ENCODE assay signal across 23 mouse cellular contexts in the genomic region with DNA sequence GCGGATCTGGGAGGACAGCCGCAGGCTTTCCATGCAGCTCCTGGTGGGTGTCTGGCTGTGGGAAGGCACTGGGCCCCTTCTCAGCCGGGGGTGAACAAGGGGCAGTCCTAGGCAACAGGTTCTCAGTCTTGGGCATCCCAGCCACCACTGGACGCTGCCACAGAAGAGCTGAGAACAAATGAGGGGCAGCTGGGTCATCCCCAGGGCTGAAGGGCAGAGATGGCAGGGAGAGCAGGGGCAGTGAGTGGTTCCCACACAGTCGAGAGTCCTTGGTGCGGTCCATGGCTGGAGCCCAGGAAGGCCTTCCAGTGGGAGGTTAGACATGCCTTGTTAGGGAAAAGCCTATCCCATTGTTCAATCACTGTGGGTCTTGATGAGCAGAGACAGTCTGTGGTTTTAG.
DNase-seq lines count a peak whose midpoint lies in the region; ATAC-seq and TF ChIP-seq lines count a peak whose summit lies in the region.
"Had no signal": no experiment of that assay in that cellular context is flagged by ENCODE, and none has a peak within 500 bp of the region (broad histone marks: within the 10 kb centered on the region; RNA-seq: fewer than 3 reads in every experiment).

No protein-coding gene starts in this region.

- peak overlapping the region; percentile 22; the same call in 1 of the 2 replicates for H3K27ac ChIP-seq in intestine, embryonic 14.5 days (ENCODE audit: low read depth)
- H3K27ac ChIP-seq in intestine, embryonic 15.5 days, result no peak overlapping the region
- peak overlapping the region; percentile 72 for H3K27ac ChIP-seq in cortical plate, adult 2 months (ENCODE audit: insufficient read depth, low read length)
- H3K27ac ChIP-seq in forebrain, embryonic 15.5 days (replicated peaks), result no peak overlapping the region
- H3K27ac ChIP-seq: forebrain, embryonic 12.5 days; heart, embryonic 15.5 days; liver, embryonic 14.5 days; midbrain, embryonic 13.5 days had no signal

- no peak for TF ChIP-seq POLR2A in cortical plate, adult 2 months (IDR thresholded peaks at IDR 0.05; ENCODE audit: extremely low read depth, insufficient read depth, low read length)

- H3K9me3 ChIP-seq in intestine, embryonic 14.5 days (ENCODE audit: control insufficient read depth, low read length), result no peaks in the 10 kb centered on the region
- no peaks in the 10 kb centered on the region for H3K9me3 ChIP-seq in intestine, embryonic 15.5 days
- H3K9me3 ChIP-seq in forebrain, embryonic 15.5 days, result no peaks in the 10 kb centered on the region
- H3K9me3 ChIP-seq: forebrain, embryonic 12.5 days; heart, embryonic 15.5 days; midbrain, embryonic 13.5 days had no signal

- no peak overlapping the region for H3K9ac ChIP-seq in intestine, embryonic 14.5 days (ENCODE audit: low read length)
- no peak overlapping the region for H3K9ac ChIP-seq in intestine, embryonic 15.5 days
- H3K9ac ChIP-seq in forebrain, embryonic 15.5 days (replicated peaks), result no peak overlapping the region
- H3K9ac ChIP-seq: forebrain, embryonic 12.5 days; heart, embryonic 15.5 days; liver, embryonic 14.5 days; lung, embryonic 14.5 days; midbrain, embryonic 13.5 days had no signal

- no peak for DNase-seq in intestine, embryonic 14.5 days (ENCODE audit: low spot score)
- peak; percentile 31 for DNase-seq in right cerebral cortex, postnatal 25 days
- DNase-seq in right cerebral cortex, postnatal 10 days (ENCODE audit: low spot score in 2 of 2), result no peak
- no peak for DNase-seq in B cell, adult 2 months
- DNase-seq: cerebellum, adult 11 months; cerebellum, adult 9-11 months; heart, postnatal 4 days; kidney, postnatal 14 days; lung, embryonic 14.5 days; lung, postnatal 36 days; thymus, postnatal 14 days had no signal

- H3K36me3 ChIP-seq in intestine, embryonic 14.5 days (ENCODE audit: control insufficient read depth, insufficient read depth, low read length), result no peaks in the 10 kb centered on the region
- H3K36me3 ChIP-seq in intestine, embryonic 15.5 days, result no peaks in the 10 kb centered on the region
- no peaks in the 10 kb centered on the region for H3K36me3 ChIP-seq in forebrain, embryonic 15.5 days
- H3K36me3 ChIP-seq: forebrain, embryonic 12.5 days; heart, embryonic 15.5 days; midbrain, embryonic 13.5 days had no signal

- no peak for ATAC-seq in intestine, embryonic 14.5 days (replicated peaks; ENCODE audit: low FRiP score, low TSS enrichment, low read depth)
- ATAC-seq in intestine, embryonic 15.5 days, result no peak
- no peak for ATAC-seq in forebrain, embryonic 15.5 days (replicated peaks)
- ATAC-seq: CD4-positive, CD25-positive, alpha-beta regulatory T cell, adult 4 months; hindbrain, embryonic 16.5 days; intestine, postnatal 0 days; midbrain, embryonic 13.5 days had no signal

- H3K4me3 ChIP-seq in intestine, embryonic 14.5 days (ENCODE audit: low read depth, low read length), result no peak overlapping the region
- no peak overlapping the region for H3K4me3 ChIP-seq in intestine, embryonic 15.5 days (replicated peaks)
- H3K4me3 ChIP-seq in cortical plate, adult 2 months (ENCODE audit: insufficient read depth, low read length), result no peak overlapping the region
- no peak overlapping the region for H3K4me3 ChIP-seq in forebrain, embryonic 15.5 days
- H3K4me3 ChIP-seq: erythroblast, embryonic 14.5 days; forebrain, embryonic 12.5 days; heart, embryonic 15.5 days; megakaryocyte, embryonic 14.5 days; midbrain, embryonic 13.5 days had no signal

- H3K4me1 ChIP-seq in intestine, embryonic 14.5 days (replicated peaks; ENCODE audit: control insufficient read depth, insufficient read depth, low read length), result peaks cover 6% of the 10 kb centered on the region; the same call in 1 of the 2 replicates
- no peaks in the 10 kb centered on the region for H3K4me1 ChIP-seq in intestine, embryonic 15.5 days (replicated peaks)
- no peaks in the 10 kb centered on the region; the same call in 1 of the 2 replicates for H3K4me1 ChIP-seq in cortical plate, adult 2 months (ENCODE audit: control insufficient read depth, insufficient read depth, low read length)
- no peaks in the 10 kb centered on the region for H3K4me1 ChIP-seq in forebrain, embryonic 15.5 days
- H3K4me1 ChIP-seq: forebrain, embryonic 12.5 days; heart, embryonic 15.5 days; megakaryocyte, embryonic 14.5 days; midbrain, embryonic 13.5 days had no signal

- 65% methylated on average over 6 of the region's 6 CpGs for WGBS in intestine, embryonic 14.5 days
- 77% methylated on average over 6 of the region's 6 CpGs for WGBS in intestine, embryonic 15.5 days
- WGBS in forebrain, embryonic 15.5 days, result 74% methylated on average over 6 of the region's 6 CpGs

- no peak for TF ChIP-seq CTCF in cortical plate, adult 2 months (IDR thresholded peaks at IDR 0.05; ENCODE audit: extremely low read depth, insufficient read depth, low read length)

- no peak overlapping the region for H3K4me2 ChIP-seq in intestine, embryonic 14.5 days (ENCODE audit: low read length)
- no peak overlapping the region for H3K4me2 ChIP-seq in intestine, embryonic 15.5 days (replicated peaks)
- no peak overlapping the region for H3K4me2 ChIP-seq in forebrain, embryonic 15.5 days (replicated peaks)
- H3K4me2 ChIP-seq: forebrain, embryonic 12.5 days; heart, embryonic 15.5 days; lung, embryonic 14.5 days; midbrain, embryonic 13.5 days had no signal

- H3K27me3 ChIP-seq in intestine, embryonic 14.5 days (replicated peaks; ENCODE audit: control insufficient read depth, insufficient read depth, low read length), result no peaks in the 10 kb centered on the region
- H3K27me3 ChIP-seq in intestine, embryonic 15.5 days (replicated peaks), result no peaks in the 10 kb centered on the region
- no peaks in the 10 kb centered on the region for H3K27me3 ChIP-seq in forebrain, embryonic 15.5 days
- H3K27me3 ChIP-seq: forebrain, embryonic 12.5 days; heart, embryonic 15.5 days; megakaryocyte, embryonic 14.5 days; midbrain, embryonic 13.5 days had no signal

Comparison
In these comparisons a context has a peak if more than half of its experiments do, and no peak if none do; other contexts are left out.
1. H3K27ac ChIP-seq: peak in intestine, embryonic 14.5 days (single experiment) and cortical plate, adult 2 months (single experiment); none in intestine, embryonic 15.5 days (single experiment) and forebrain, embryonic 15.5 days (single experiment).